12 mouse cellular contexts compared by ENCODE assay signal in the genomic region with DNA sequence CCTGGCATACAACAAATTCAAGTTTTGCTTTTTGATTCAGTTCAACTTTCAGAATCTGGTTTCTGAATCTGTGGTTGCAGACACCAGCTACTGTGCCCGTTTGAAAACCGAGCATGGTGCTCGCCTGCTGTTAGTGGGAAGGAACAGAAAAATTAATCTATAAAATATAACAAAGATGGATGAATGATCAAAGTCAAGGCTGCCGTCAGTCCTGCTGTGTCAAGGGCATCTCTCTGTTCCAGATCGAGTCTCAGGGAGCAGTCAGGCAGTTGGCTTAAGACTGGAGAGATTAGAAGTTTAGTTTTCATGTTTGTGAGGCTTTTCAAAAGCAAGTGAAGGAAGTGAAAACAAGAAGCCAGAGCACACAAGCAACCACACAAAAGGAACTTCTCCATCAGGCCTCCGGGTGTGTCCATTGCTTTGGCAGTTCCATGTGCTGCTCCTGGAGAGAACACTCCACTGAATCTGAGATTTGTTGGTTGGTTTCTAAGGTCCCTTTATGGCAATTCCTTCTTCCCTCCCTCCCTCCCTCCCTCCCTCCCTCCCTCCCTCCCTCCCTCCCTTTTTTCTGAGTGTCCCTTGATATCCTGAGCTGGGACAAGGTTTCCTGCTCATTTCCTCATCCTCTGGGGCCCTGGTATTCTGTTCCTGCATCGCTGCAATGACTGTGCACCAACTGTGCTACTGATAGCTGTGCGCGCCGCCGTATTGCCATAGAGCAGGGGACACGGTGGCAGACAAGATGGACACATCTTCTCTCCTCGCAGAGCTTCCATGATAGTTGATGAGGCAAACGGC.
DNase-seq lines count a peak whose midpoint lies in the region; ATAC-seq and TF ChIP-seq lines count a peak whose summit lies in the region.
"Had no signal": no experiment of that assay in that cellular context is flagged by ENCODE, and none has a peak within 500 bp of the region (broad histone marks: within the 10 kb centered on the region; RNA-seq: fewer than 3 reads in every experiment).

No protein-coding gene starts in this region.

- no peak overlapping the region for H3K9ac ChIP-seq in hindbrain, embryonic 16.5 days (ENCODE audit: low read depth, low read length)
- H3K9ac ChIP-seq in lung, postnatal 0 days (replicated peaks; ENCODE audit: low read depth) = no peak overlapping the region
- no peak overlapping the region for H3K9ac ChIP-seq in embryonic facial prominence, embryonic 13.5 days
- H3K9ac ChIP-seq: embryonic facial prominence, embryonic 15.5 days; neural tube, embryonic 13.5 days had no signal

- no peak overlapping the region for H3K4me3 ChIP-seq in hindbrain, embryonic 10.5 days
- no peak overlapping the region for H3K4me3 ChIP-seq in hindbrain, embryonic 16.5 days (ENCODE audit: low read length)
- H3K4me3 ChIP-seq in lung, postnatal 0 days (ENCODE audit: low read depth, low read length) = no peak overlapping the region
- H3K4me3 ChIP-seq in embryonic facial prominence, embryonic 13.5 days = no peak overlapping the region
- H3K4me3 ChIP-seq: embryonic facial prominence, embryonic 15.5 days; gastrocnemius, adult 2 months; neural tube, embryonic 13.5 days had no signal

- no peak for TF ChIP-seq EP300 in lung, postnatal 0 days (IDR thresholded peaks at IDR 0.05)

- TF ChIP-seq CTCF in lung, postnatal 0 days (IDR thresholded peaks at IDR 0.05) = no peak

- H3K4me1 ChIP-seq in hindbrain, embryonic 10.5 days (replicated peaks) = peaks cover 35% of the 10 kb centered on the region
- peaks cover 2% of the 10 kb centered on the region; the same call in 1 of the 2 replicates for H3K4me1 ChIP-seq in hindbrain, embryonic 16.5 days (ENCODE audit: control insufficient read depth, insufficient read depth, low read depth, low read length)
- peaks cover 15% of the 10 kb centered on the region; the same call in 1 of the 2 replicates for H3K4me1 ChIP-seq in lung, postnatal 0 days (ENCODE audit: insufficient read depth, low read depth, low read length)
- H3K4me1 ChIP-seq in embryonic facial prominence, embryonic 13.5 days = peaks cover 30% of the 10 kb centered on the region

- no peak for ATAC-seq in hindbrain, embryonic 16.5 days
- peak; percentile 39 for ATAC-seq in lung, postnatal 0 days
- ATAC-seq in embryonic facial prominence, embryonic 13.5 days (ENCODE audit: insufficient number of reproducible peaks, insufficient read depth, low FRiP score, low TSS enrichment, low read depth) = no peak
- ATAC-seq in monocyte, adult 5-6 weeks (replicated peaks; ENCODE audit: insufficient number of reproducible peaks, low FRiP score, low TSS enrichment, poor library complexity, severe bottlenecking) = peak; percentile 53
- ATAC-seq: activated CD4-positive, CD25-positive, alpha-beta regulatory T cell, adult 4 months had no signal

- H3K4me2 ChIP-seq in hindbrain, embryonic 16.5 days (ENCODE audit: low read length) = no peak overlapping the region
- H3K4me2 ChIP-seq in lung, postnatal 0 days (replicated peaks; ENCODE audit: low read depth, low read length) = no peak overlapping the region
- no peak overlapping the region for H3K4me2 ChIP-seq in embryonic facial prominence, embryonic 13.5 days
- H3K4me2 ChIP-seq: embryonic facial prominence, embryonic 15.5 days; neural tube, embryonic 13.5 days had no signal

- no peaks in the 10 kb centered on the region for H3K27me3 ChIP-seq in hindbrain, embryonic 10.5 days (ENCODE audit: insufficient read depth, poor library complexity, severe bottlenecking)
- H3K27me3 ChIP-seq in hindbrain, embryonic 16.5 days (replicated peaks; ENCODE audit: control insufficient read depth, insufficient read depth, low read length) = no peaks in the 10 kb centered on the region
- H3K27me3 ChIP-seq in lung, postnatal 0 days (replicated peaks; ENCODE audit: insufficient read depth, low read length) = no peaks in the 10 kb centered on the region
- no peaks in the 10 kb centered on the region for H3K27me3 ChIP-seq in embryonic facial prominence, embryonic 13.5 days
- H3K27me3 ChIP-seq: embryonic facial prominence, embryonic 15.5 days; neural tube, embryonic 13.5 days had no signal

- peak overlapping the region; percentile 35; the same call in 1 of the 2 replicates for H3K27ac ChIP-seq in hindbrain, embryonic 10.5 days
- H3K27ac ChIP-seq in hindbrain, embryonic 16.5 days (ENCODE audit: low read depth, low read length) = no peak overlapping the region
- H3K27ac ChIP-seq in lung, postnatal 0 days (ENCODE audit: low read length) = 0 out of 2 replicates have a peak overlapping the region, but pooled peaks have one; percentile 43
- 0 out of 2 replicates have a peak overlapping the region, but pooled peaks have one; percentile 2 for H3K27ac ChIP-seq in embryonic facial prominence, embryonic 13.5 days
- H3K27ac ChIP-seq: embryonic facial prominence, embryonic 15.5 days; gastrocnemius, adult 2 months; neural tube, embryonic 13.5 days had no signal

- no peaks in the 10 kb centered on the region for H3K36me3 ChIP-seq in hindbrain, embryonic 10.5 days
- no peaks in the 10 kb centered on the region for H3K36me3 ChIP-seq in hindbrain, embryonic 16.5 days (ENCODE audit: control insufficient read depth, insufficient read depth, low read length)
- no peaks in the 10 kb centered on the region for H3K36me3 ChIP-seq in lung, postnatal 0 days (ENCODE audit: insufficient read depth, low read length)
- no peaks in the 10 kb centered on the region for H3K36me3 ChIP-seq in embryonic facial prominence, embryonic 13.5 days
- H3K36me3 ChIP-seq: embryonic facial prominence, embryonic 15.5 days; neural tube, embryonic 13.5 days had no signal

- WGBS in hindbrain, embryonic 10.5 days = 81% methylated on average over 14 of the region's 14 CpGs
- 67% methylated on average over 14 of the region's 14 CpGs for WGBS in hindbrain, embryonic 16.5 days
- 44% methylated on average over 14 of the region's 14 CpGs for WGBS in lung, postnatal 0 days
- 67% methylated on average over 14 of the region's 14 CpGs for WGBS in embryonic facial prominence, embryonic 13.5 days

- no peak for DNase-seq in hindbrain, embryonic 10.5 days (ENCODE audit: low spot score)
- DNase-seq in lung, postnatal 0 days (ENCODE audit: low spot score) = no peak
- DNase-seq in lung, postnatal 36 days = no peak
- no peak for DNase-seq in right cerebral cortex, adult 18-20 months
- DNase-seq: cerebellum, adult 9-10 months; gastrocnemius, adult 2 months had no signal

- H3K9me3 ChIP-seq in hindbrain, embryonic 10.5 days = no peaks in the 10 kb centered on the region
- H3K9me3 ChIP-seq in hindbrain, embryonic 16.5 days (ENCODE audit: control insufficient read depth, low read length) = no peaks in the 10 kb centered on the region
- no peaks in the 10 kb centered on the region for H3K9me3 ChIP-seq in lung, postnatal 0 days (ENCODE audit: low read length)
- H3K9me3 ChIP-seq in embryonic facial prominence, embryonic 13.5 days = no peaks in the 10 kb centered on the region
- H3K9me3 ChIP-seq: embryonic facial prominence, embryonic 15.5 days; neural tube, embryonic 13.5 days had no signal

Comparison
In these comparisons a context has a peak if more than half of its experiments do, and no peak if none do; other contexts are left out.
1. ATAC-seq: peak in lung, postnatal 0 days (single experiment) and monocyte, adult 5-6 weeks (single experiment); none in hindbrain, embryonic 16.5 days (single experiment) and embryonic facial prominence, embryonic 13.5 days (single experiment).